Mouse (Mus musculus): ENCODE results near the gene Snx32. TPM values are rescaled to one million over a fixed set of nuclear protein-coding genes. Genes with fewer than 3 reads are reported as not detected.

Gene Snx32
- total RNA-seq, 2 experiments from 2014 or later, result 1.9 to 11.7 TPM

GRCm38 (mm10) chr19:5460465-5460911 is 49.9 kb downstream of the Snx32 start, which contains the start of gene Fibp:
Gene Fibp (plus strand): TSS chr19:5460615.
- ATAC-seq (replicated peaks; ENCODE audit: low FRiP score, poor library complexity, severe bottlenecking), result peak; percentile 77

GRCm38 (mm10) chr19:5459896-5460295 is 50.4 kb downstream of the Snx32 start:
- no peak for ATAC-seq (replicated peaks; ENCODE audit: low FRiP score, poor library complexity, severe bottlenecking)

- no peak for ATAC-seq (replicated peaks; ENCODE audit: low FRiP score, poor library complexity, severe bottlenecking)
These were observed 51.3 kb downstream of the Snx32 start for GRCm38 (mm10) chr19:5459019-5459418.

- no peak for ATAC-seq (replicated peaks; ENCODE audit: low FRiP score, poor library complexity, severe bottlenecking)
These were observed 52.4 kb downstream of the Snx32 start, which contains the start of gene Ccdc85b for GRCm38 (mm10) chr19:5457746-5458442. Gene Ccdc85b (minus strand): TSS chr19:5457894.

- ATAC-seq (replicated peaks; ENCODE audit: low FRiP score, poor library complexity, severe bottlenecking), result peak; percentile 84
These were observed 53.2 kb downstream of the Snx32 start for GRCm38 (mm10) chr19:5456922-5457745.

- no peak for ATAC-seq (replicated peaks; ENCODE audit: low FRiP score, poor library complexity, severe bottlenecking)
These were observed 54.0 kb downstream of the Snx32 start for GRCm38 (mm10) chr19:5456241-5456921.

- ATAC-seq (replicated peaks; ENCODE audit: low FRiP score, poor library complexity, severe bottlenecking), result no peak
These were observed 54.8 kb downstream of the Snx32 start for GRCm38 (mm10) chr19:5455568-5455967.

GRCm38 (mm10) chr19:5455037-5455436 is 55.3 kb downstream of the Snx32 start:
- no peak for ATAC-seq (replicated peaks; ENCODE audit: low FRiP score, poor library complexity, severe bottlenecking)

GRCm38 (mm10) chr19:5451766-5452165 is 58.6 kb downstream of the Snx32 start:
- no peak for ATAC-seq (replicated peaks; ENCODE audit: low FRiP score, poor library complexity, severe bottlenecking)

- no peak for ATAC-seq (replicated peaks; ENCODE audit: low FRiP score, poor library complexity, severe bottlenecking)
These were observed 60.7 kb downstream of the Snx32 start for GRCm38 (mm10) chr19:5449673-5450072.

GRCm38 (mm10) chr19:5448354-5449150 is 61.8 kb downstream of the Snx32 start:
- peak; percentile 87 for ATAC-seq (replicated peaks; ENCODE audit: low FRiP score, poor library complexity, severe bottlenecking)

- ATAC-seq (replicated peaks; ENCODE audit: low FRiP score, poor library complexity, severe bottlenecking), result peak; percentile 47; the same call in 1 of the 2 replicates
These were observed 62.6 kb downstream of the Snx32 start, which contains the start of gene Fosl1 for GRCm38 (mm10) chr19:5447515-5448353. Gene Fosl1 (plus strand): TSS chr19:5447547.

- ATAC-seq (replicated peaks; ENCODE audit: low FRiP score, poor library complexity, severe bottlenecking), result no peak
These were observed 64.6 kb downstream of the Snx32 start for GRCm38 (mm10) chr19:5445747-5446146.

GRCm38 (mm10) chr19:5444954-5445353 is 65.4 kb downstream of the Snx32 start:
- ATAC-seq (replicated peaks; ENCODE audit: low FRiP score, poor library complexity, severe bottlenecking), result no peak

GRCm38 (mm10) chr19:5444371-5444908 is 65.9 kb downstream of the Snx32 start:
- no peak for ATAC-seq (replicated peaks; ENCODE audit: low FRiP score, poor library complexity, severe bottlenecking)

Data from erythroblast, adult 5-6 weeks (primary cell).